Mouse (Mus musculus) leukemia stem cell, adult 10-12 weeks (primary cell): ENCODE results near the gene She. TPM values are rescaled to one million over a fixed set of nuclear protein-coding genes. Genes with fewer than 3 reads are reported as not detected.

Source experiments
- polyA plus RNA-seq: library from polyadenylated mRNA; stranded (reverse); fragments of >175 nt; gene quantifications from 2 replicates; pipeline ENCODE4 v1.2.3, GENCODE M21; 2012; ENCODE audit warnings: low replicate concordance

She gene
- polyA plus RNA-seq, result 0.24 and 0.33 TPM in 2 replicates

DNA sequence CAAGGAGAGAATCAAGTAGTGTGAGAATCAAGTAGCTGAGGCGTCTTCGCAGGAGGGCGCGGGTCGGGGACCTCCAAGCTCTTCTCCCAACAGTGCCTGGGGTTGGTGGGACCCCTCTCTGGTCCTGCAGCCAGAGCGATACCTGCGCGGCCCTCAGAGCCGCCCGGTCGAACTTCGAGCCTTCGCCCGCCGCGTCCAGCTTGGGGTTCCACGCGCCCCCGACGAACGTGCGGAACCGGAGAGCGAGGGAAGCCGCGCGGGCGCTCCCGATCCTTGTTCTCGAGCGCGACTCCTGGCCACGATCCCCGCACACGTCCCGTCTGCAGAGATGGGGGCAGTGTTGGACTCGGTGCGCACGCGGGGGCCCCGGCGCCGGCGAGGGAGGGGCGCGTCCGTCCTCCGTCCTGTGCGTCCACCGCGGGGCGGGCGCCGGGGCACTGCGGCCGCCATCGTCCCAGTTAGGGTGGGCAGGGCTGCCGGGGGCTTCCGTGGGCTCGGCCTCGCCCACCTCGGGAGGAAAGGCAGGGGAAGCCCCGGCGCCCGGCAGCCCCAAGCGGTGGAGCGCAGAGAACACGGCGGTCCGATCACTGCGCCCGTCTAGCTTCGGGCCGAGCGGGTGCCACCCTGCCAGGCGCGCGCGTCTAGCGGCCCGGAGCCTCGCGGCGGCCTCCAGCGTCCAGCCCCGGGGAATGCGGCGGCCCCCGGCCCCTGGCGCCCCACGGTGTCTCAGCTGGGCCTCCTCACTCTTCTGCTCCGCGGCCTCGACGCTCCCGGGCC is at the start of gene She:
She (plus strand) TSS at position 556 of the 777 bp plus-strand sequence.

Other genes with a start within 250 kb of the She start
- 12.2 and 21.7 TPM in 2 replicates for gene Adar, start 116.3 kb upstream of the She start, polyA plus RNA-seq
- 0.30 and 0.34 TPM in 2 replicates for gene Chrnb2, start 66.7 kb upstream of the She start, polyA plus RNA-seq
- 42.6 and 81.4 TPM in 2 replicates for gene Ube2q1, start 57.8 kb upstream of the She start, polyA plus RNA-seq
- gene Il6ra, start 81.8 kb downstream of the She start, polyA plus RNA-seq, result 5.9 and 8.4 TPM in 2 replicates
- 1.8 and 6.2 TPM in 2 replicates for gene Atp8b2, start 132.1 kb downstream of the She start, polyA plus RNA-seq
- gene Hax1, start 167.4 kb downstream of the She start, polyA plus RNA-seq, result 8.6 and 32.9 TPM in 2 replicates
- gene 4933434E20Rik, start 220.3 kb downstream of the She start, polyA plus RNA-seq, result 1.9 and 19.3 TPM in 2 replicates
- 141 and 192 TPM in 2 replicates for gene Ubap2l, start 221.3 kb downstream of the She start, polyA plus RNA-seq
- 36.5 and 81.5 TPM in 2 replicates for gene Tpm3, start 241.3 kb downstream of the She start, polyA plus RNA-seq